Mouse (Mus musculus): Measurements from ENCODE around the gene Dmc1. TPM values are rescaled to one million over a fixed set of nuclear protein-coding genes. Genes with fewer than 3 reads are reported as not detected.

The Dmc1 gene
- polyA plus RNA-seq, 1 experiment from 2014 or later, result 3.8 TPM

DNA sequence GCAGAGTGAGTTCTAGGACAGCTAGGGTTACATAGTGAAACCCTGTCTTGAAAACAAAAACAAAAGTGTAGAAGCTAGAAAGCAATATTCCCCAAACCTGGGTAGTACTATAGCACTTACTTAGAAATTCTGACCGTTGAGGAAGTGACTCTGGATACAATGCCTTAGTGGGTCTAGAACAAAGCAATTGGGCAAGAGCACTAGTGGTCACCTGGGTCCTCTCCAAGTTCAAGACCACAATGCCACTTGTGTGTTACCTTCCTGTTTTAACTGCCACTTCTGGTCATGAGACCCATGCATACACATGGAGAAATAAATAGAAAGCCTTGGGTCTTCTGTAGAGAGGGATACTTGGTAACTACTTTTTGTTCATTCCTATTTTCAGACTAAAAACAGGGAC, 6.2 kb downstream of the Dmc1 start:
- Histone ChIP-seq H3K4me2 (replicated peaks; ENCODE audit: low read depth, low read length) (no peak overlapping the region), H3K27ac (ENCODE audit: low read length) (no peak overlapping the region), H3K27me3 (ENCODE audit: control insufficient read depth, insufficient read depth, low read length) (no peaks in the 10 kb centered on the region), H3K36me3 (ENCODE audit: control insufficient read depth, insufficient read depth, low read length) (no peaks in the 10 kb centered on the region), H3K9me3 (ENCODE audit: control insufficient read depth, low read depth, low read length) (no peaks in the 10 kb centered on the region), H3K9ac (replicated peaks; ENCODE audit: low read depth, low read length) (no peak overlapping the region), H3K4me3 (ENCODE audit: low read depth, low read length) (no peak overlapping the region), H3K4me1 (ENCODE audit: control insufficient read depth, insufficient read depth, low read length) (no peaks in the 10 kb centered on the region)
- ATAC-seq (ENCODE audit: insufficient number of reproducible peaks, insufficient read depth, low FRiP score, low read depth), result no peak
- WGBS, result 97% methylated on average over 1 of the region's 1 CpGs

DNA sequence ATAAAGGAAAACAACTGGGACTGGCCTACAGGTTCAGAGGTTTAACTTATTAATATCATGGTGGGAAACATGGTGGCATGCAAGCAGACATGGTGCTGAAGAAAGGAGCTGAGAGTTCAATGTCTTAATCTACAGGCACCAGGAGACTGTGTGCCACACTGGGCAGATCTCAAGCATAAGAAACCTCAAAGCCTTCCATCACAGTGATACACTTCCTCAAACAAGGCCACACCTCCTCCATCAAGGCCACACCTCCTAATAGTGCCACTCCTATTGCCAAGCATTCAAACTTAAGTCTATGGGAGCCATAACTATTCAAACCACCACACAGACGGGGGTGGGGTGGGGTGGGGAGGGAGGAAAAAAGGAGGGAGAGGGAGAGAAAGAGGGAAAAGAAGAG, 23.3 kb downstream of the Dmc1 start:
- Histone ChIP-seq H3K27ac (ENCODE audit: low read length) (no peak overlapping the region), H3K4me2 (replicated peaks; ENCODE audit: low read depth, low read length) (no peak overlapping the region), H3K9me3 (ENCODE audit: control insufficient read depth, low read depth, low read length) (no peaks in the 10 kb centered on the region), H3K4me3 (ENCODE audit: low read depth, low read length) (no peak overlapping the region), H3K4me1 (ENCODE audit: control insufficient read depth, insufficient read depth, low read length) (no peaks in the 10 kb centered on the region), H3K36me3 (ENCODE audit: control insufficient read depth, insufficient read depth, low read length) (no peaks in the 10 kb centered on the region), H3K27me3 (ENCODE audit: control insufficient read depth, insufficient read depth, low read length) (no peaks in the 10 kb centered on the region), H3K9ac (replicated peaks; ENCODE audit: low read depth, low read length) (no peak overlapping the region)
- no peak for ATAC-seq (ENCODE audit: insufficient number of reproducible peaks, insufficient read depth, low FRiP score, low read depth)
- 71% methylated on average over 1 of the region's 1 CpGs for WGBS

DNA sequence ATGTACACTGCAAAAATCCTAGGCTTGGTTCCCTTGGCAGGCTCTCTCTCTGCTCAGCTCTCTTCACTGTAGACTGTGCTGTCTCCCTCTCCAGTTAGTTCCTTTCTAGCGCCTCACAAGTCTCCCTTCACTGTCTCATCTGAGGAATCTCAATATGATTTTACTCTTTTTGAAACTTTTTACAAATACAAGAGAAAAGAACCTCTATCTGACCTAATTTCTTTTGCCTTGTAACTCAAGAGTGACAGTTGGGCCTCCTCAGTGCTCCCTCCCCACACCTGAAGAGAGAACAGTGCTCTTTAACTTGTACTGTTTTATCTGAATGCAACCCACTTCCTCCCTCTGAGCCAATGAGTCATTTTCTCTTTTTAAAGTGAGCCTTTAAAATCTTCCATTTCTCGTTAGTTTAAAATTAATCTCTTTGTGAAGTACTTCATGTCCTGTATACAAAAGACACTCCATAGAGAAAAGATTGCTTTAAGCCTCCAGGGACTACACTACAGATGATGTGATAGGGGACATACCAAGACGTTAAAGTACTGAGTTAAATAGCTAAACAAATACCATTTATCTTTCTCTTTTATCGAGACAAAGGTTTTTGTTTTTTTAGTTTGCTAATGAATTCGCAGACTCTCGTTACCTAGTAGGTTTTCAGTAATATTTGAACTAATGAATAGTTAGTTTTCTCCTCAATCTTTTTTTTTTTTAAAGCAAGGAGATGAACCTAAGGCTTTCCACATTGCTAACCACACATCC, 27.1 kb downstream of the Dmc1 start:
- H3K27me3 ChIP-seq (ENCODE audit: control insufficient read depth, insufficient read depth, low read length), result no peaks in the 10 kb centered on the region
- no peaks in the 10 kb centered on the region for H3K4me1 ChIP-seq (ENCODE audit: control insufficient read depth, insufficient read depth, low read length)
- no peaks in the 10 kb centered on the region for H3K9me3 ChIP-seq (ENCODE audit: control insufficient read depth, low read depth, low read length)
- H3K9ac ChIP-seq (replicated peaks; ENCODE audit: low read depth, low read length), result no peak overlapping the region
- H3K36me3 ChIP-seq (ENCODE audit: control insufficient read depth, insufficient read depth, low read length), result no peaks in the 10 kb centered on the region
- H3K4me3 ChIP-seq (ENCODE audit: low read depth, low read length), result no peak overlapping the region
- 56% methylated on average over 6 of the region's 6 CpGs for WGBS
- H3K27ac ChIP-seq (ENCODE audit: low read length), result no peak overlapping the region
- H3K4me2 ChIP-seq (replicated peaks; ENCODE audit: low read depth, low read length), result no peak overlapping the region
- no peak for ATAC-seq (ENCODE audit: insufficient number of reproducible peaks, insufficient read depth, low FRiP score, low read depth)

DNA sequence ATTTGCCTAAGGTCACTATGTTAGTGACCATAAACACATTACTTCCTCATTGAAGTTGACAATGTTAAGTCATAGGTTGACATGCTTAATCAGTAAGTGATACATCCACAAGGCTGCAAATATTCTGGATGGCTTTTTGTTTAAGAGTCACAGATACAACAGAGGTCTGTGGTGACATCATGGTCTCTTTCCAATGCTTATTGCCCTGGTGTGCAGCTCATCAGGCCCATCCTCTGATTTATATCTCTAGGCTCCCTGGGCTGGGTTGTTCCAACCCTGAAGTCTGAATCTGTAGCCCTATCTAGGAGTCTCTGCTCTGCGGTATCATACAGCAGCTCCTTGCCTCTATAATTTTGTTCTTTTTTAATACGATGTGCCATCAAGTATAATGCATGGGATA, 28.0 kb downstream of the Dmc1 start:
- 95% methylated on average over 2 of the region's 2 CpGs for WGBS
- H3K4me3 ChIP-seq (ENCODE audit: low read depth, low read length), result no peak overlapping the region
- H3K27me3 ChIP-seq (ENCODE audit: control insufficient read depth, insufficient read depth, low read length), result no peaks in the 10 kb centered on the region
- H3K9ac ChIP-seq (replicated peaks; ENCODE audit: low read depth, low read length), result no peak overlapping the region
- no peak for ATAC-seq (ENCODE audit: insufficient number of reproducible peaks, insufficient read depth, low FRiP score, low read depth)
- no peaks in the 10 kb centered on the region for H3K36me3 ChIP-seq (ENCODE audit: control insufficient read depth, insufficient read depth, low read length)
- no peak overlapping the region for H3K27ac ChIP-seq (ENCODE audit: low read length)
- no peaks in the 10 kb centered on the region for H3K9me3 ChIP-seq (ENCODE audit: control insufficient read depth, low read depth, low read length)
- H3K4me1 ChIP-seq (ENCODE audit: control insufficient read depth, insufficient read depth, low read length), result no peaks in the 10 kb centered on the region
- H3K4me2 ChIP-seq (replicated peaks; ENCODE audit: low read depth, low read length), result no peak overlapping the region

DNA sequence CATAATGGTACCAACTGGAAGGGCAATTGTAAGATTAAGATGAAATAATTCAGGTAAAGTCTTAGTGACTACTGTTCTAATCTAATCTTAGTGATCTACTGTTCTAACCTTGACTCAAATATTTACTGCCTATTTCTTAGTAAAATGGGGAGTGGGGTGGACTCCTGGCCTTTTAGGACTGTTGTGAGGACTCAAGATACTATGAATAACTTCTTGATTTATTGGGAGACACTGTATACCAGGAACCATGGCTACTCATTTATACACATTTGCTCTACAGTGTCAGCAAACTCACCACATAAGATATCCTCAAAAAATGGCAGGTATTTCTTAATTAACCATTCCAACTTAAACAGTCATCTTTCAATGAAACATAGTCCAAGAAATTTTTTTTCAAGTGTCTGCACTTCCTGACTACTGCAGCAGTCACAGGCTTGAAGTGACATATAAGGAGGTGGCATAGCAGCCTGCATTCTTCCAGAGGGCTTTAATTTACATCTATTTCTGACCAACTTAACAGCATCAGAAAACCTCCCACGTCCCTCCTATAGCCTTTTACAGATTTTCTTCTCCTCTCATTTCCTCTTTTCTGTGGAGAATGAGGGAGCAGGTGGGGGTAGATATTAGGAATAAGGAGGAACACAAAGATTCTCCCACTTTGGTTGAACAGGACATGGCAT, 29.2 kb downstream of the Dmc1 start:
- no peaks in the 10 kb centered on the region for H3K9me3 ChIP-seq (ENCODE audit: control insufficient read depth, low read depth, low read length)
- no peak overlapping the region for H3K27ac ChIP-seq (ENCODE audit: low read length)
- no peak overlapping the region for H3K4me3 ChIP-seq (ENCODE audit: low read depth, low read length)
- H3K4me2 ChIP-seq (replicated peaks; ENCODE audit: low read depth, low read length), result no peak overlapping the region
- H3K36me3 ChIP-seq (ENCODE audit: control insufficient read depth, insufficient read depth, low read length), result no peaks in the 10 kb centered on the region
- no peak for ATAC-seq (ENCODE audit: insufficient number of reproducible peaks, insufficient read depth, low FRiP score, low read depth)
- H3K9ac ChIP-seq (replicated peaks; ENCODE audit: low read depth, low read length), result no peak overlapping the region
- no peaks in the 10 kb centered on the region for H3K27me3 ChIP-seq (ENCODE audit: control insufficient read depth, insufficient read depth, low read length)
- no peaks in the 10 kb centered on the region for H3K4me1 ChIP-seq (ENCODE audit: control insufficient read depth, insufficient read depth, low read length)
- 51% methylated on average over 1 of the region's 1 CpGs for WGBS

DNA sequence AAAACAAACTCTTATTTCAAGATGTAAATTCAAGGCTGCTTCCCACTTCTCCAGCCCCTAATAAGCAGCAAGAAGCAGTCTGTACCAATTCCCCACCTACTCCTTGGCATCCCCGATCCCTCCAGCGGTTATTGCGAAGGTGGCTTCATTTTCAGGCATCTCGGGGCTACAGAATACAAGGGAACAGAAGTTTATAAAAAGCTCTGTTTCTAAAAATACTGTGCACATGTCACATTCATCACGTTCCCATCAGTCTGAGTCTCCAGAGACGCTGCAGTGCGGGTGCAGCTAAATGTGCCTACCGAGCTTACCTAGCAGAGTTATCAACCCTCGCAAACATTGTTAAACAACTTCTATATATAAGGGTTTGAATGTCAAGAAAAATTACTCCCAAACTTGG, 42.5 kb downstream of the Dmc1 start:
- H3K9me3 ChIP-seq (ENCODE audit: control insufficient read depth, low read depth, low read length), result no peaks in the 10 kb centered on the region

DNA sequence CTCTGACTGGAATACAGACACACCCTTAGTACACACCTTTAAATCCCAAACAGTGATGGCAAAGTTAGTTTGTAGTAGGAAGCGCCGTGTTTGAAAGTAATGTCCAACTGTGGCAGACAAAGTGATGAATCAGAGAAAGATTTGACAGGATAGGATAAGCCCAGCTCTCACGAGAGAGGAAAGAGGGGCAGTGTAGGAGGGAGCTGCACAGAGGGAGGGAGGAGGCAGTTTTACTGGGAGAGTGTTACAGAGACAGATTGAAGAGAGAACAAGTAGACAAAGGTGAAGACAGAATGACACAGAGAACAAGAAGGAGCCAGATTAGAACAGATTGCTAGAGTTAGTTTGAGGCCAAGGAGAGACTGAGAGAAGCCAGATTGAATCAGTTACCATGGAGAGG, 45.3 kb downstream of the Dmc1 start:
- Histone ChIP-seq H3K4me2 (replicated peaks; ENCODE audit: low read depth, low read length) (no peak overlapping the region), H3K36me3 (ENCODE audit: control insufficient read depth, insufficient read depth, low read length) (no peaks in the 10 kb centered on the region), H3K4me1 (ENCODE audit: control insufficient read depth, insufficient read depth, low read length) (no peaks in the 10 kb centered on the region), H3K9ac (replicated peaks; ENCODE audit: low read depth, low read length) (no peak overlapping the region), H3K9me3 (ENCODE audit: control insufficient read depth, low read depth, low read length) (no peaks in the 10 kb centered on the region), H3K4me3 (ENCODE audit: low read depth, low read length) (no peak overlapping the region), H3K27me3 (ENCODE audit: control insufficient read depth, insufficient read depth, low read length) (no peaks in the 10 kb centered on the region), H3K27ac (ENCODE audit: low read length) (no peak overlapping the region)
- ATAC-seq (ENCODE audit: insufficient number of reproducible peaks, insufficient read depth, low FRiP score, low read depth), result no peak
- WGBS, result 23% methylated on average over 3 of the region's 3 CpGs

More for the DNA sequence above, 42.5 kb downstream of the Dmc1 start:
- ATAC-seq (ENCODE audit: insufficient number of reproducible peaks, insufficient read depth, low FRiP score, low read depth), result no peak
- H3K4me1 ChIP-seq (ENCODE audit: control insufficient read depth, insufficient read depth, low read length), result no peaks in the 10 kb centered on the region
- H3K27ac ChIP-seq (ENCODE audit: low read length), result no peak overlapping the region
- H3K9ac ChIP-seq (replicated peaks; ENCODE audit: low read depth, low read length), result no peak overlapping the region
- H3K27me3 ChIP-seq (ENCODE audit: control insufficient read depth, insufficient read depth, low read length), result no peaks in the 10 kb centered on the region
- H3K4me3 ChIP-seq (ENCODE audit: low read depth, low read length), result no peak overlapping the region
- 52% methylated on average over 9 of the region's 9 CpGs for WGBS
- no peaks in the 10 kb centered on the region for H3K36me3 ChIP-seq (ENCODE audit: control insufficient read depth, insufficient read depth, low read length)
- no peak overlapping the region for H3K4me2 ChIP-seq (replicated peaks; ENCODE audit: low read depth, low read length)

DNA sequence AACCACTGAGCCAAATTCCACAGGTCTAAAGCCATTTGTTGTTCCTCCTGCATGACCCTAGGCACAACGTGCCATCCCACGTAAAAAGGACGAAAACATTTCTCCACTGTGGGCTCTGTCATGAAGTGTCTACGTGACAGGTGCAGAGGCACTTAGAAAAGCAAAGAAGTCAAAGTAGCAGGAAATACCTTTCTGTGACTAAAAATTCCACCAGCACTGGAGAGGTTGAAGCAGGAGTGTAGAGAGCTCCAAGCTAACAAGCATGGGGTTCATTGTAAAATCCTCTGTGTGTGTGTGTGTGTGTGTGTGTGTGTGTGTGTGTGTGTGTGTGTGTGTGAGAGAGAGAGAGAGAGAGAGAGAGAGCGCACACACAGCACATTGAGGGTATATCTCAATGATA, 52.3 kb downstream of the Dmc1 start:
- 71% methylated on average over 5 of the region's 5 CpGs for WGBS
- no peak overlapping the region for H3K27ac ChIP-seq (ENCODE audit: low read length)
- H3K27me3 ChIP-seq (ENCODE audit: control insufficient read depth, insufficient read depth, low read length), result no peaks in the 10 kb centered on the region
- H3K4me1 ChIP-seq (ENCODE audit: control insufficient read depth, insufficient read depth, low read length), result no peaks in the 10 kb centered on the region
- no peak overlapping the region for H3K4me2 ChIP-seq (replicated peaks; ENCODE audit: low read depth, low read length)
- no peak overlapping the region for H3K9ac ChIP-seq (replicated peaks; ENCODE audit: low read depth, low read length)
- ATAC-seq (ENCODE audit: insufficient number of reproducible peaks, insufficient read depth, low FRiP score, low read depth), result no peak
- no peaks in the 10 kb centered on the region for H3K9me3 ChIP-seq (ENCODE audit: control insufficient read depth, low read depth, low read length)
- H3K36me3 ChIP-seq (ENCODE audit: control insufficient read depth, insufficient read depth, low read length), result no peaks in the 10 kb centered on the region
- no peak overlapping the region for H3K4me3 ChIP-seq (ENCODE audit: low read depth, low read length)

Data from stomach, embryonic 14.5 days (tissue).